Mouse (Mus musculus) ZHBTc4 (cell line): ENCODE measurements around the gene Las1l.
A peak's percentile ranks its signal among the peaks of the same experiment; 100 is the strongest.
"Not testable (repeated sequence)": the region's sequence is repeated elsewhere in the genome, so short reads cannot be mapped to it uniquely, and the experiment has no call there.

Source experiments
- DNase-seq: peaks from one replicate; pipeline ENCODE4 v3.0.0-alpha.2; 2011; ENCODE audit warnings: low read depth, low spot score

Las1l gene

DNA sequence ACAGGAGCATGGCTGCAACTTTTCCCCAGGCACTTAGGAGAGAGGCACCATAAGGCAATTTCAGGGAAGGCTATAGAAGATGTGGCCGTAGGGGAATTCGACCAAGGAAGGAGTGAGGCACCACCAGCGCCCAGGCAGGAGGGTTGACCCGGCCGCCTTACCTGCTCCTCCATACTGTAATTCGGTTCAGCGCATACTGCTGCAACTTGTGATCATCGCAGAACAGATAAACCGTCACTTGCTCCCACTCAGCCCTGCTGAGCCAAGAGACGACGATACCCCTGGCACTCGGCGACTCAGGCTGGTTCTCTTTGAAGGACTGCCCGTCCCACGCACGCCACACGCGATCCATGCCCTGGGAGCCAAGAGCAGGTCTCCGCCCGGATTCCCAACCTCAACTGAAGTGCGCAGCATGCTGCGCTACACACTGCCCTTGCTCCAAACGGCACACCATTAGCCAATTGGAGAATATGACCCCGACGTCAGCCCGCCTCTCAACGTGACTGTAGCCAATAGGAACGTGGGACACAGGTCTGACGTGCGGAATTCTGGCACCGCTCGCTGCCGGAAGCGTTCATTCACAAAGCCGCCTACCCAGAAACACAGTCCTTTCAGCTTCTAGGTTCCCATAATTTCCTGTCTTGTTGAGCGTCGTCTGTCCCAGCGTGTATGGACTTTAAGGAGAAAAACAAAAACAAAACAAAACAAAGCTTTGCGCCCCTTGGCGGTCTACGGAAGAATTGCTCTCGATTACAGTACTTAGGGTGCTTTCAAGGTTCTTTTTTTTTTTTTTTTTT is at the start of gene Las1l:
Gene Las1l (minus strand): TSS at position 466 of the 797 bp plus-strand sequence.
- DNase-seq = peak; percentile 96

DNA sequence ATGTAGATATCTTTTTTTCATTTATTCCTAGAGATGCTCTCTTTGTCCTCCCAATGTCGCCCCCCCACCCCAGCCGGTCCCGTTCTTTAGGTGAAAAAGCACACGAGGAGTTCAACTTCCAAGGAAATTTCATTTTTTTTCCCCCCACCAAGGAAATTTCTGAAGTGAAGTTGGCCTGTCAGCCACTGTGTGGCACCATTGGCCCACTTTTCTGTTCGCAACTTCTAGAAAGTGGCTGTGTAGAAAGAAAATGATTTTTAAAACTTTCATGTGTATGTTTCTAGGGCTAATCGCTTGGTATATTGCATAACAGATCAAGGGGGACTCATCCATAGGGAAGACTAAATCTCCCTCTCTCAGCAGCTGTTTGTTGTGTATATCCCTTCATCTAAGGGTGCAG is 49.6 kb upstream of the Las1l start:
- DNase-seq = peak; percentile 2

DNA sequence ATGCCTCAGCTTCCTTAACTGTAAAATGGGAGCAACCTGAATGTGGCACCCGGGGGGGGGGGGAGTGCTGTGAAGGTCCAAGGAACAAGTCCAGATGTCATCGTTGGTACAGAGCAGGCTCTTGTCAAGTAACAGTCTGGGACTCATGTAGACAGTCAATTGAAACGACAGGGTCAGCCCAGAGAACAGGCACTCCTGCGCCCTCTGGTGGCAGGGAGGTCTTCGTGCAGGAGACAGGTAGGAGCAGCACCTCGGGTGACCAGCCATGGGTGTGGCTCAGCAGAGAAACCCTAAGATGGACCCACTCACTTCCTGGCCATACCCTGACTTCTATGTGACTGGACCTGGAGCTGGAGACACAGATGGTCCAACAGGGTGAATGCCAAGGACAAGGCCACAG is 42.8 kb upstream of the Las1l start:
- DNase-seq = peak; percentile 57

DNA sequence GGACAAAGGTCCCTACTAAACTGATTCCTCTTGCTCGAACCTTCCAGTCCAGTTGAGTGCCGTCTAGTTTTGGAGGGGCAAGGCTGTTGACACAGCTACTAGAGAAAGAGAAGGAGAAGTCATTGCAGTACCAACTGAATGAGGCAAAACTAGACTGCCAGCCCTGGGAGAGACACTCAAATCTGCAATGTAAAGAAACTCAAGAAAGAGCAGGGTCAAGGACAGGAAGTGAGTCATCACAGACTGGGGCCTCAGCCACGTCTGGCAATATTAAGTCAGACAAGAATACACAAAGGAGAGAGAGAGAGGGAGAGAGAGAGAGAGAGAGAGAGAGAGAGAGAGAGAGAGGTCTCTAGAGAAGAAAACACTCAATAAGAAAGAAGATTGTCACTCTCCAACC is 36.4 kb upstream of the Las1l start:
- no peak for DNase-seq

DNA sequence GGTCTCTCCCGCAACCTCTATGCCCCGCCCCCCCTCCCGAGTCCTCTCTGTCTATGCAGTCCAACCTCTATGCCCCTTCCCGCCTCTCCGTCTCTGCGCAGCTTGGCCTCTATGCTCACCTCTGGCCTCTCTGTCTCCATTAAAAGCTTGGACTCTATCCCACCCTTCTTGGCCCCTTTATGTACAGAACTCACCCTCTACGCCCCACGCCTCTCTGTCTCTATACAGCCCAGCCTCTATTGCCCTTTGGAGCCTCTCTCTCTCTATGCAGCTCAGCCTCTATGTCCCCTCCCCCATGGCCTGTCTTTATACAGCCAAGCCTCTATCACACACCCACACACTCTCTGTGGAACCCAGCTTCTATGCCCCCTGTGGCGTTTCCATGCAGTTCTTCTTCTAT is 13.2 kb upstream of the Las1l start:
- peak; percentile 36 for DNase-seq

DNA sequence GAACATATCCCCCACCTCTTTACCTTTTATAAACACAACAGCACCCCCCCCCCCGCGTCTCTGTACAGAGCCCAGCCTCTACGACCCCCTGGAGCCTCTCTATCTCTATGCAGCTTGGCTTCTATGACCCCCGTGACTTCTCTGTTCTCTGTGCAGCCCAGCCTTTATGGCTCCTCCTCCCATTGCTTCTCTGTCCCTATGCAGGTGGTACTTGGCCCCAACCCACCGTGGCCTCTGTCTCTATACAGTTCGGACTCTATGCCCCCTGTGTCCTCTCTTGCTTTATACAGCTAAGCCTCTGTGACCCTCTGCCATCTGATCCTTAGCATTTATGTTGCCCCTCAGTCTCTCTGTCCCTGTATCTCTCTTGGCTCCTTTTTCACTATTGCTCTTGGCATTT is 12.4 kb upstream of the Las1l start:
- peak; percentile 14 for DNase-seq

DNA sequence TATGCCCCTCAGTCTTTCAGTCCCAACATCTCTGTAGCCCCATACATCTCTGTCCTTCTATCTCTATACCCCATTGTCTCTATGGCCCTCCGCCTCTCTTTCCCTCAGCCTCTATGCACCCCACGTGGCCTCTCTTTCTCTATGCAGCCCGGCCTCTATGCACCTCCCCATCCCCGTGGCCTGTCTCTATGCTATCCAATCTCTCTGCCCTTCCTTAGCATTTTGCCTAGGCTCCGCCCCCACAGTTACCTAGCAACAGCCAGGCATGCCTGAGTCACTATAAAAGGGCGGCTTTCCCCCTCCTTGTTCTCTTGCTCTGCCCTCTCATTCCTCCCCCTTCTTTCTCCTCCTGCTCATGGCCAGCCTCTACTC is 11.8 kb upstream of the Las1l start:
- DNase-seq = peak; percentile 94

DNA sequence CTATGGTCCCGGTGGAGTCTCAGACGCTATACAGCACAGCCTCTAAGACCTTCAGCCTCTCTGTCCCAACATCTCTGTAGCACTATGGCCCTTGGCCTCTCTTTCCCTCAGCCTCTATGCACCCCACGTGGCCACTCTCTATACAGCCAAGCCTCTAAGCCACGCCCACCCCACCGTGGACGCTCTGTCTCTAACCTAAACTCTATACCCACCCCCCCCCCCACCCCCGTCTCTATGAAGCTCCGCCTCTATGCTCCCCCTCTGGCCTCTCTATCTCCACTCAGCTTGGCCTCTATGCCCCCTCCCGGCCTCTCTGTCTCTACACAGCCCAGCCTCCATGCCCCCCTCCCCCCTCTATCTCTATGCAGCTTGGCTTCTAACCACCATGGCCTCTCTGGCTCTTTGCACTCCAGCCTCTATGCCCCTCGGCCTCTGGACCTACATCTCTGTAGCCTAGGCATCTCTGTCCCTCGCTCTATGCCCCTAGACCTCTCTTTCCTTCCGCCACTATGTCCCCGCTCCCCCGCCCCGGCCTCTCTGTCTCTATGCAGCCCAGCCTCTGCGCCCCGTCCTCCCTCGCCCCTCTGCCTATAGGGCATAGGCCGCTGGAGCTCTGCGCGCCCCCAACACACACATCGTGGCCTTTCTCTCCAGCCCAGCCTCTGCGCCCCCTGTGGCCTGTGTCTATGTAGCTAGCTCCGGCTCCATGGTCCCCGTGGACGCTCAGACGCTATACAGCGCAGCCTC is 11.3 kb upstream of the Las1l start:
- peak; percentile 91 for DNase-seq

DNA sequence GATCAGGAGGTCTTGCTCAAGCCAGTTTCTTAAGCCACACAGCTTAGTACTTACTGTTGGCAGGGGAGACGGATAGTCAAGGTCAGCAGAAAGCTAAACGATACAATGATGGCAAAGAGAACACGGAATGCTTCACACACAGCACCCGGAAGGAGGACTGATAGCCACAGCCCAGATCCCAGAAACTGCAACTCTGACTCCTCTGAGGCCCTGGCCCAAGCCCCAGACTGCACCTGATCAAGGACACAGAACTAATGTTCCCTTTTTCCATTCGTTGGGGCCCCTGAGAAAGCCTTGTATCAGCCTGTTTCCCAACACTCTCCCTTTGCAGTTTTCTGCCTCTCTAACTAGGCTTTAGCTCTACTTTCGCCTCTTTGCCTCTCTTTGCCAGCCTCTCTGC is 8.3 kb upstream of the Las1l start:
- no peak for DNase-seq

DNA sequence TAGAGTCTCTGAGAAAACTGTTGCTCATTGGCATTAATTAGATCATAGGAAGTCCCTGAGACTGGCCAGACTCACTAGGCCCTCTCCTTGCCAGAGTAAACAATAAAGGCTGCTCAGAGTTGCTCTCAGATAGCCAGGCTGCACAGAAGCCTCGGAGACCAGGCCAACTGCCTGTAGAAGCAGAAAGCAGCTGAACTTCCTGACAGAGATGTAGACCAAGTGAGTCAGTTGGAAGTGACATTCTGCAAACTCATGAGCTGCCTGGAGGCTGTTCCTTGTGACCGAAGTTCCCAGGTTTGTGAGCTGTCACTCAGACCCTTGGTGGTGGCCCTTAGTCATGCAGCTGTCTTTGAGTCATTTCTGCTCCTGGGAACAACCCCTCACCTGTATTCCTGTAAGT is 6.6 kb upstream of the Las1l start:
- no peak for DNase-seq

DNA sequence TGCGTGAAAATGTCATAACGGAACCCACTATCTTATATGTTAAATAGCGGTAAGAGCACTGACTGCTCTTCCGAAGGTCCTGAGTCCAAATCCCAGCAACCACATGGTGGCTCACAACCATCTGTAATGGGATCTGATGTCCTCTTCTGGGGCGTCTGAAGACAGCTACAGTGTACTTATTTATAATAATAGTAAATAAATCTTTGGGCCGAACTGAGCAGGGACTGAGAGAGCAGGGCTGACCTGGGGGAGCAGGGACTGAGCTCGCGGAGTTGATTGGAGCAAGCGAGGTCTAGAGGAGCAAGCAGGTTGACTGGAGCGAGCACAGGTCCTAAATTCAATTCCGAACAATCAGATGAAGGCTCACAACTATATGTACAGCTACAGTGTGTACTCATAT is 699 bp upstream of the Las1l start:
- not testable (repeated sequence) for DNase-seq

DNA sequence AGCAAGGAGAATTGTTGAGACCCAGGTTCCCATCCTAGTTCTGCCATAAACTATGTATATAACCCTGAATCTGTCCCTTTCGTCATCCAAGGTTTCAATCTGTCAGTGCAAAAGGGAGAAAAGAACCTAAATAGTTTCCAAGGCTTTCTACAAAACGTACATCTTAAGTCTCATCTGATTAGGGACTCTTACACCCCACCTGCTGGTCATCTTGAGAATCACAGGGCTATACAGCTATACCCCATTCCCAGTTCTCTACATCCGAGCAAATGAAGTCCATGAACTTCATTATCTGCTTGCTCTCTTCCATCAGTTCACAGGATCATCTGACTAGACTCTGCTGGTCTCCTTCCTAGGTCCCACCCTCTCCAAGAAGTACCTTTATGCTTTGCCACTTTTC is 6.0 kb downstream of the Las1l start:
- DNase-seq = peak; percentile 60

DNA sequence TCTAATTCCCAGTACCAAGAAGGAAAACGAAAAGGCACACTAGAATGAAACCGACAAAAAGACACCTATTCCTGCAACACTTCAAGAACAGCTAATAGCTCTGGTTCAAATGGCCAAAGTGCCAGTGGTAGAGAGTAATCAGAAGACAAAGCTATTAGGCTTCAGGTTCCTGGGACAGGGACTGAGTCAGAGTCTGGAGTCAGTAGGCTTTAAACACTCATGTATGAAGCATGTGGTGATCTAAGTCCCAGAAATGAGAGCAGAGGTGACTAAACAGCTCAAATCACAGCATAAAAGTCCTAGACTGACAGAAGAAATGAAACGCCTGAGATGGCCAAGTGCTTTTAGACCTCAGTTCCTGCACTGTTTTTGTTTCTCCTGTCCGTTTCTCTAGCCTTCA is 8.6 kb downstream of the Las1l start:
- no peak for DNase-seq

DNA sequence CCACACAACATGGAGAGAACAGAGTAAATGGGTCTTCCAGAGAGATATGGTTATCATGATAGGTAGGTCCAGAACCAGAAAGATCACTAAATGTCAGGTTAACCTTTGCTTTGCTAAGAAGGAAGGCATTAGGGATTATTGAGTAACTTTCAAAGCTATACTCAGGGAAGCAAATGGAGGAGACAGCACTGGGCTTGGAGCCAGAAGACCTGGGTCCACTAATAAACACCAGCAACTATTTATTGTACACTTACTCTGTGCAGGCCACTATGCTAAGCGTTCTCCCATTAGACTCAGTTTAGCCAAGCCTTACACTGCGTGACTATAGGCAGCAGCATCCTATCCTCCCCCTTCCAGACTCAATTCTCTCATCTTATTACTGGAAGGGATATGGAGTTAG is 11.3 kb downstream of the Las1l start:
- DNase-seq = no peak

DNA sequence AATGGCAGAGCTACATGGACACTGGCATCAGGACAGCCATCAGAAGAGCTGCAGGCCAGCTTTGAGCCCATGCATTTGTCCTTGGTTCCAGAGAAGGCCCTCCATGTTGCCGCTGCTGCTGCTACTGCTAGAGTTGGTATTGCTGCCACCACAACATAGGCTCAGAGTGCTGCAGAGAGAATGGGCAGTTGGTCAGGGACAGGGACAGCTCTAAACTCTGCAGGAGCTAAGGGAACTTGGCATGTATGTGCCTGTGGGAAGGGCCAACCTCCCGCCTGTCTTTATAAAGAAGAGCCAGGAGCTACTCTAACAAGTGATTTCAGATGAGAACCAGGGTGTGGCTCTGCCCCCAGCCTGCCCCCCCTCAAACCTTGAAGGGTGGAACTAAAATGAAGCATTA is 21.3 kb downstream of the Las1l start:
- DNase-seq = no peak

DNA sequence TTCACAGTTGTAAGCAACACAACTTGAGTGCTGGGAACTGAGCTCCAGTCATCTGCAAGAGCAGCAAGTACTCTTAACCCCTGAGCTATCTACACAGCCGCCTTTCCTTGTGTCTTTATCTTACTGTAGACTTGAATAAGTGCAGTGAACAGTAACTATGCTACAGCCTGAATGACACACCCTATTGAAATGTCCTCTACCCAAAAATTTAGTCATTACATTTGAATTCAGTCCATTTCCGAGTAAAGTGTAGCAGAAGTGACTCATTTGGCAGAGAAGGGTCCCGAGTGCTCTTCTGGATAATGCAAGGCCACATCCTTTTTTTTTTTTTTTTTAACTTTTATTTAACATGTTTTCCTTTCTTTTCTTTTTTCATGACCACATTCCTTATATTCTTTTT is 54.0 kb downstream of the Las1l start:
- DNase-seq = no peak
